Mouse (Mus musculus): ENCODE measurements around the gene Cnksr3.

The Cnksr3 gene

DNA sequence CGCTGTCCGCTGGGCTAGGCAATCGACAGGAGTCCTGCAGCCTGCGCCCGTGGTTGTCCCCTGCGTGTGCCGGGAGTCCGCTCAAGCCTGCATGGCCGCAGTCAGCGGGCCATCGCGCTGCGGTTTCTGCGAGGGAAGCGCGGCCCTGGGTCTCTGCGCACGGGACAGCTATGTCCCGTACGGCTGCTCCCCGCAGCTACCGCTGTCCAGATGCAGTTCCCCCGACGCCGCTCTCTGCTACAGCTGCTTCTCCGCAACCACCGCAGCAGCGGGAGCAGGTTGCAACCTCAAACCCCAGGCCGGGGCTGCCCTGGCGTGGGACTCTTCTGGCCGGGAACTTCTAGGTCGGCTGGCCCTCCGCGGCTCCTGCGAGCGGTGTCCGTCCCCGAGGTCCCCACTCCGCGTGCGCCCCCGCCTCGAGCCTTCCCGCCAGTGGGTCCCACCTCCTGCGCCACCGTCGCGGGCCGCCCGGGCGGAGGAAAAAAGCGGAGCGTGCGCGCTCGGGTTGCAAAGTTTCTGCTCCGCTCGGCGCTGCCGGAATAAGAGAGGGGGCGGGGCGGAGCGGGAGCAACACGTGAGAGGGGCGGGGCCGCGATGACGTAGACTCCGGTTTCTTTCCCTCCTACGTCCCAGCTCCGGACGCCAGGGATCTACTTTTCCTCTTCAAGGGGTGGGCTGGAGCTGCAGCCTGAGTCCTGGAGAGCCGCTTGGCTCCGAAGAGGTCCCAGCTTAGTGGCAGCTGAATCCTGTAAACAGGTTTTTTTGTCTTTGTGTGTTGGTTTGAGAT is at the start of gene Cnksr3:
Gene Cnksr3 (minus strand): TSS at position 542 of the 787 bp plus-strand sequence.
- in situ Hi-C loops (cut with MboI, MseI): loop anchor here (5.0 to 10.0 kb wide), 4 partner anchors 225 to 1293 kb away; partner anchors contain the start of gene Lrp11 (in 1 of the 2)

DNA sequence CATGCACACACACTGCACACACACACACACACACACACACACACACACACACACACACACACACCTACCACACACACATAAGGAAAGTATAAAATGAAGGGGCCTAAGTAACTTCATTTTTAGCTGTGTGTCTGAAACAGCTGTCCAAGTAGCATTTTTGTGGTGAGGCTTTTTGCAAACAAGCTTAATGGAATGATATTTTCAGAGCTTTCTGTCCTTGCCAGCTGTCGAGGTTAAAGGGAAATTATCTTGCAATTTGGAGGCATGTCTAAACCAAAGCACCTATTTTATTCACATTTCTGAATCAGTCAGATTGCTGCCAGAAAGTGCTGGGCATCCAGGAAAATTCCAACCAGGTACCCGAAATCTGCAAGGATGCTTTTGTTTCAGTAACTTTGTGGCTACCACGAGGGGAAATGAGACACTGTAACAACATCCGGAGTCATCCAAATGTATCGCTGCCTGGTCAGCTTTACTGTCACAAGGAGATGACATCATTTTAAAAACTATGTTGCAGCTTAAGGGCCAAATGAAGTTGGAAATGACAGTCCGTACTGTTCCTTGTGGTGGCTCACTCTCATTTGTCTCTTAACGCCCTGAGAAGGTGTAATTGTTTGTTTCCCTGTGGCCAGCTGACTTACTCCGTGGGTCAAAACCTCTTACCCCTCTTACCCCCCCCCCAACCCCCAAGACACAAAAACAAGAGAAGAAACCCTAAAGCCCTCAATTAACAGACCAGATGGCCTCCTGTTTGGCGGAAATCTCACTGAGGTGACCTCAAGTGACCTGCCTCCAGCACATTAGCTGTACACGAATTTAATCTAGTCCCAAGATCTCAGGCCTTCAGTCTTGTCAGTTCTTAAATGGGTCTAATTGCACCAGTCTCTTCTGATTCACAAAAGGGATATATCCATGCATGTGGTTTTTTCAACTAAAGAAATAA is 48.4 kb upstream of the Cnksr3 start:
- in situ Hi-C loops (cut with MboI, MseI): no loop called here

DNA sequence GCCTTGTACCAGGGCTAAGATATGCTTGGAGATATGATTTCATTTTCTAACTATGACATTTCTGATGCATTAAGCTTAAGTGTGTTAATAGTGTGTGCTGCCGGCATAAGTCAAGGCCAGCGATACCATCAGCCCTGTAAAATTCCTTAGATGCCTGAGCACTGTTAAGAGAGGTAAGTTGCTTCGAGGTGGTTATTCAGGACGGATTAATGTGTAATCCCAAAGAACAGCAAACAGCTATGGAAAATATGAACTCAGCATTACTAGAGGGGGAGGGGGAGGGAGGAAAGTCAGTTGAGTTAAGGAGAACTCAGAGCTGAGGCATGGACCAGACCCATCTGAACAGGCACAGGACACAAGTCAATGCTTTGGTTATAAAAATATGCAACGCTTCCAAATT is 46.6 kb upstream of the Cnksr3 start:
- in situ Hi-C loops (cut with MboI, MseI): no loop called here

DNA sequence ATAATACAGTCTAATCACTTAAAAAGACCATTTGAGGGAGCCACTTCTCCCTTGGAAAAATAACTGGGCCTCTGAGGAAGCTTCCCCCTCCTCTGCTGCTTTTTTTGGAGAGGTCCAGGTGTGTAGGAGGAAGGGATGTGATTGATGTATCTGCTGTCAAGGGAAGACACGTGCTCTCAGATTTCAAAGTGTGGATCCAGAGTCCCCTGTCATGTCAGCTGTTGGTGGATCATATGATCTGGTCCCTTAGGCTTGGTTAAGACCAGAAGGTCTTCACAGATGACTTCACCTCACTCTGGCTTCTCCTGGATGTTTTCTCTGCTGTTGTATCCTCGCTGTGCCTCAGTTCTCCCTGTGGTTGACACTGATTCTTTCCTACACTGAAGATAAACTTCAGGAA is 38.4 kb upstream of the Cnksr3 start:
- in situ Hi-C loops (cut with MboI, MseI): no loop called here

DNA sequence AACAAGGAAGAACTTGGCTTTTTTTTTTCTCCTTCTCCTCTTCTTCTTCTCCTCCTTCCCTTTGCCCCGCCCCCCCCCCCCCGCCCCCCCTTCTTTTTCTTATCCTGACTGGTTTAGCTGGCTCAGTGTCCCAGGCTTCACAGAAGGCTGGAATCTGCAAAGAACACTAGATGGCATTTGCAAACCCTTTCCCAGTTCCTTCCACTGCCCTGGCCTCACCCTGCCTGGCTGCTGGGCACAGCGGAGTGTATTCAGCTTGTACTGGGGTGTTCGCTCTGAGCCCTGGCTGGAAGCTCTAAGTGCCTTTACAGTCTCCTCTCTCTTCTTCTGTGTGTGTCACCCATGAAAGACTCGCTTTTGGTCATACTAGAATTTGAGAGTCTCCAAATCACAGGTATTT is 22.6 kb upstream of the Cnksr3 start:
- in situ Hi-C loops (cut with MboI, MseI): no loop called here

DNA sequence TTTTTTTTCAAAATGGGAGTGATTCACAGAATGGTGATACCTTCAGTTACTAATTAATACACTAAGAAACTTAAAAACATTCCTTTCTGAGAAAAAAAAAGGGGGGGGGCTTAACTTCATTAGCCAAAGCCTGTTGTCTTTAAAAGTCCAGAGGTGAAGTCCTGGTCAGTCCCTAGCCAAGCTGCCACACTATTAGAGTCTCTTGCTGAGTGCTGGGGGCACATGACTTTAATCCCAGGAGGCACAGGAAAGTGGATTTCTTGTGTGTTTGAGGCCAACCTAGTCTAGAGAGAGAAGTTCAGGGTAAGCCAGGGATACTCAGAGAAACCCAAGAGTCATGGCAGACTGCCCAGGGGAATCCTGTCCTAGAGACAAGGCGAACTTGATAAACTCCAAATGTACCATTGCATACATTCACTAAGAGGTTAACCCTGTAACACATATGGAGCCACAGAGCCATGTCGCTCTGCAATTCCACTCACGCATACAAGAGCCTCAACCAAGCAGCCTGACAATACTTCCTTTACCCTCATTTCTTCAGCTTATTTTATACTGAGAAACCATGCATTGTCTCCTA is 5.6 kb upstream of the Cnksr3 start:
- in situ Hi-C loops (cut with MboI, MseI): loop anchor here (10.0 kb wide), 2 partner anchors 233 to 1287 kb away; no protein-coding TSS in a partner anchor

DNA sequence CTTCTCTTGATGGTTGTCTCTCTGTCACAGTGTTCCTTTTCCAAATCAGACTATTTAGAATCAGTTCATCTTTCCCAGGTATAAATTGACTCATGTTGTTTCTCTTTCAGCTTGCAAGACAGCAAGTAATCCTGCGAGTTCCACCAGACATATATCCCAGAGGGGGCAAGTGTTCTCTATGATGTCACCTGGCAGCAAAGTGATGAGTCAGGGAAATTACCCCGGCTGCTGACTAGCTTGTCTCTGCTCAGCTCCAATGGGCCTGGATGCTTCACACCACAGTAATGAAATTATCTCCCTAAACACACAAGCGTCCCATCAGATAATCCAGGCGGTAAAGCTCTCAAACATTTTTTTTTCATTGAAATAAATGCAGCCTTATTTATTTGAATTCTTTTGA is 2.7 kb upstream of the Cnksr3 start:
- in situ Hi-C loops (cut with MboI, MseI): loop anchor here (5.0 to 10.0 kb wide), 4 partner anchors 227 to 1290 kb away; partner anchors contain the start of gene Lrp11 (in 1 of the 2)

DNA sequence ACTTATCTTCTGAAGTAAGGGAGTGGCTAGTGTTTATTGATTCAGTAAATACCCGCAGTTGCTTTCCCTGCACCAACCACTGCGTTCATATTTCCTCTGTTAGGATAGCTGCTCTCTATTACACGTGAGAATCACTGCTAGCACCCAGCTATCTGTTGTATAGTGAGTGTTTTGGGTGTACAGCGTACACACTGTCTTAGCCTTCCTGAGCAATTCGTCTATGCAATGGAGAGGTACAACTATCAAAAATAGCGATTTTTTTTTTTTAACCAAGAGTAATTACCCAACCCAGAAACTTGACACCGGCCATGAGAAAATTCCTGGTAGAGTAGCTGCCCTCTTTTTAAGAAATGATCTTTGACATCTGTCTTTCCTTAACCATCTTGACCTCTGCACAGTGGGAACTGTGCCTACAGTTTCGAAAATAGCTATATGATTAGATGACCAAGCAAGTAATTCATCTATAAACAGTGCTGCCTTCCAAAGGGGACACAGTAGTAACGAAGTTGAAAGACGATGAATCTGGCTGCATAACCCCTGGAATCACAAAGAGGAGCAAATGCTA is 1.1 kb upstream of the Cnksr3 start:
- in situ Hi-C loops (cut with MboI, MseI): loop anchor here (5.0 to 10.0 kb wide), 4 partner anchors 226 to 1292 kb away; partner anchors contain the start of gene Lrp11 (in 1 of the 2)

DNA sequence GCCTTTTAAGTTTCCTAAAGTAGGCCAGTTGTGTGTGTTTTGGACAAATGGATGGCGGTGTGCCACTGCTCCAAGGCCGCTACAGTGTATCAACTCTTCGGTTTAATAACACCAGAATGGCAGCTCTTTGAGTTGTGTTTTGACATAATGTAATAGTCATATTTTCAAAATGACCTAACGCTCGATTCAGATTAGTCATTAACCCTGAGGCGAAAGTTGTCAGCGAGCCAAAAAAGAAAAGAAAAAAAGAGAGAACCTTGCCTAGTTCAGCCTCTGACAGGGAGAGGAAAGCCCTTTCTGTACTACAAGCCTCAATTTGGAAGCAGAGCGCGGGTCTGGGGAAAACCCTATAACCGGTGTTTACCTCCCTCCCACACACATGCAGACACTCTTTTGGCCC is 500 bp upstream of the Cnksr3 start:
- in situ Hi-C loops (cut with MboI, MseI): loop anchor here (5.0 to 10.0 kb wide), 4 partner anchors 225 to 1292 kb away; partner anchors contain the start of gene Lrp11 (in 1 of the 2)

DNA sequence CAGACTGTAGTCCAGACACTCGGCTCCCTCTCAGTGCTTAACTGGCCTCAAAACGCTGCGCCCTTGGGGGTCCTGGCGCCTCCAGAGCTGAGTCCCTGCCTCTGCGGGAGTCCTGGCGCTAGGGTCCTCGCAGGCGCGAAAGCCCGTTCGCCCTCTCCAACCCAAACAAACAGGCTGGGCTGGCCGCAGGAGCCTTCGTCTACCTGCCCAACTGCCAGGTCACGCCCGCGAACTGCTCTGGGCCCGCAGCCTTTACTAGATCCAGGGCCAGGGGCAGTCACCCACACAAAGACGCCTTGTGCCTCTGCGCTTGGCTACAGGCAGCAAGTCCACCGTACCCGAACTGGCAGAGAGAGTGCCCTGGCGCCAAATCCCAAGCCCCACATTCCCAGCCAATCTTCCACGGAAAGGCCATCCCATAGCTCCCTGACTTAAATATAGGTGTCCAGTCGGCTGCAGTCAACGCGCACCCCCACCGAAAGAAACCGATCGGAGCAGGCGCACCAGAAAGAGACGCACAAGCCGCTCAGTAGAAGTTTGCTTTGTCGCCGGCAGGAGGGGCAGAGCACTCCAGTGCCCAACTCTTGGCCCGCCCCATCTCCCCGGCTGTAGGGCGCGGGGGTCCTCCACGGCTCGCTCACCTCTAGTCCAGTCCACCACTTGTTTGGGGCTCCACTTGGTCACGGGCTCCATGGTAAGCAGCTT is 894 bp downstream of the Cnksr3 start:
- in situ Hi-C loops (cut with MboI, MseI): loop anchor here (5.0 to 10.0 kb wide), 4 partner anchors 224 to 1294 kb away; partner anchors contain the start of gene Lrp11 (in 1 of the 2)

DNA sequence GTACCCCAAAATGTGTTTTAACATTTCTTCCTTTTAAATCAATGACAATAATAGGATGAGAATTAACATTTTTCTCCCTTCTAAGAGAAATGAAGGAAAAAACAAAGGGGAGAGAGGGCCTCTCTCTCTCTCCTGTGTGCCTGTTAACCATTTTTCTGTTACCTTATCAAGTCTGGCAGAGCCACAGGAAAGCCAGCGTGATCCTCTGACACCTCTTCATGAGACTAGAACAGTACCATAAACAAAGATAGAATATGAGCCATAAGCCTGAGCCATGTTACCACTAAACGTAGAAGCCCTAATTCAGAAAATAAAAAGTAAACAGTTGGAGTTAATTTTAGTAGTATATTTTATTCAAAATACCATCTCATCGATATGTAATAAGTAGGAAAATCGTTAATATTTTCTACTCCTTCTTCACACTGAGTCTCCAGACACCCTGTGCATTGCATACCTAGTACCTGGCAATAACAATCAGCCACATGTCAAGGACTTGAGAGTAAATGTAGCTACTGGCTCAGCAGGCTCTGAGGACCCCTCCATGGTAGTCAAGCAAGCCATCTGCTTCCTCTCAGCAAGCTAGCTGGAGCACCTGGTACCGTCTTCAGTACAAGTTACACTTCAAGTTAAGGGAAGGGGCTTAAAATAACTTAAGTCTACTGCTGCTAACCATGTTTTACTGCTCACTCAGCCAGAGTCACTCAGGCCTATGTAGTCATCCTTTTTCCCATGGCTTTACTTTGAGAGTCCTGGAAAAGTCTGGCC is 2.2 kb downstream of the Cnksr3 start:
- in situ Hi-C loops (cut with MboI, MseI): loop anchor here (5.0 to 10.0 kb wide), 4 partner anchors 223 to 1295 kb away; partner anchors contain the start of gene Lrp11 (in 1 of the 2)

DNA sequence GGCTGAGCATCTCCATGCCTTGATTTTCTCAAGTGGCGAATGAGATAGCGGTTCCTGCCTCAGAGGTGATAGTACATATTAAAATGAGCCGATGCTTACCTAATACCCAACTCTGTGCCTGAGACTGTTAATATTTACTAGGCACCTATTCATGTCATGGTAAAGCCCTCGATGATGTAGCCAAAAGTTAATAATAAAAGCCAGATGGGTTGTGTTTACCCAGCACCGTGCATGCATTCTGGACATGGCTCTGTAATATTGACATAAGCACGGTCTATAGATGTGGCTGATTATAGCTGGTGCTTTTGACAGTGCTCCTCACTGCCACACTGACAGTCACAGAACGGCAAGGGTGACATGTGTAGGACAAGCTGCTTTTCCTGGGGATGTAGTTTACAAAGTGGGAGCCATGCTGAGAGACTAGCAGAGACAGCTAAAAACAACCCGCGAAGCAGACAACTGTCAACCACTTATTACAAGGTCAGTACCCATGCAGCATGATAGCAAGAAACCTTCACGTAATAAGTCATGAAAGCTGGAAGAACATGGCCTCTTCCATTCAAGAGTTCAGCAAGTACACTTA is 3.1 kb downstream of the Cnksr3 start:
- in situ Hi-C loops (cut with MboI, MseI): no loop called here

DNA sequence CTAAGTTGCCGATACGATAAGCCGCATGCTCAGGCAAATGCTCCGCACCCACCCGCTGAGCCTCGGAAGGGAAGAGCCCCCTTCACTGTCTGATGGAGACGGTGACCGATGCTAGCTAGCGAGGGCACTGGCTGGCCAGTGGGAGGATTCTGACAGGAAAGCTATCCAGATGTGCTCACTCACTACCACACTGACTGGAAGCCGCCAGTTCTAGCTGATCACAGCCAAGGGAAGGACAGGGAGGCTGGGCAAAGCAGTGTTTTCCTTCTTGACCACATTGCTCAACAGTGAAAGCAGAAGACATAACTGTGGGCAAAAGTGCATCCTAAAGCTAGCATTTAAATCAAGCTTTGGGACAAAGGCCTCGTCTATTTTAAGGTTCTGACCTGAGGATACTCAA is 4.7 kb downstream of the Cnksr3 start:
- in situ Hi-C loops (cut with MboI, MseI): no loop called here

DNA sequence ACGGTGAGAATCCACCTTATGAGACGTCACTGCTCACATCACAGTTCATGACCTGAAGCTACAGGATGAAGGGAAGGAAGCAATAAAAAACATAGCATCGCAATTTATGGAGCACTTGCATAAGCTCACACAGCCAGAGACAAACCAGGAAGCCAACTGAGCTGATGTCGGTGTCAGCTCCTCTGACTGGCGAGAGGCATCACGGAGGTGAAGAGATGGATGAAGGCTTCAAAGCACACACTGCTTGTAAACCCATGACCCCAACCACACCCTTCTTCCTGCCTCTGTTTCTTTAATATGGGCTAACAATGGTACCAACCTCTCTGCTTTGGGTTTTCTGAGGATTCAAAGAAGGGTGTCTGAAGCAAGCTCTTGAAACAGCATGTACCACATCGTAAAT is 5.5 kb downstream of the Cnksr3 start:
- in situ Hi-C loops (cut with MboI, MseI): no loop called here

DNA sequence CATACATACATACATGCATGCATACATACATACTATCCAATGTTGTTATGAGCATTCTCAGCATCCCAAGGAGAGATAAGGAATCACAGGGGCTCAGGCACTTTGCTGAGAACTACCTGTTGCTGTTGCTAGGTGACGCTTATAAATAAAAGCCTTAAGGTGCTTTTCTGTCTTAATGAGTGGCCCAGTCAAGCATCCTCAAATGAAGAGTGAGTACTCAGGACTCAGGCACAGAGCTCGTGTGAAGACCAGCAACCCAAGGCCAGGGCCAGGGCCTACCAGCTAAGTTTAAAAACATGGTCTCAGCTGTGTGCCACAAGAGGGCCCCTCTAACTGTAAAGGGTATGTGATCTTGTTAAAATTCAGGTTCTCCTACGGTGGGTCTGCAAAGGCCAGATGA is 6.5 kb downstream of the Cnksr3 start:
- in situ Hi-C loops (cut with MboI, MseI): no loop called here

DNA sequence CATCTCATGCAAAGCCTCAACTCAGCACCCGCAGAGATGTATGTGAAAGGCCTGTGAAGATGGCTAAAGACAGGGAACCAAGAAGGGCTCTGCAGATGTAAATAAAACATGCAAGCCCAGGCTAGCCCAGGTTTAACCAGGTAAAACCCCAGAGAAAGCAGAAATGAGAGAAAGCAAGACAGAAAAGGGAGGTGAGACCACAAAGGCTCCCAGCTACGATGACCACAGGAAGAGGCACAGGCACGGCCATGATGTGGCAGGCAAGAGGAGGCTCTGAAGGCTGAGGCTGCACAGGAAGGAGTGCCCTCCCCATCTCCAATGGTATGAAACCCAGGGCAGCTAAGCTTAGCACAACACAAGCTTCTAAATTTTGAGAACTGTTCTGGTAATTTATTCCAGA is 7.1 kb downstream of the Cnksr3 start:
- in situ Hi-C loops (cut with MboI, MseI): no loop called here

DNA sequence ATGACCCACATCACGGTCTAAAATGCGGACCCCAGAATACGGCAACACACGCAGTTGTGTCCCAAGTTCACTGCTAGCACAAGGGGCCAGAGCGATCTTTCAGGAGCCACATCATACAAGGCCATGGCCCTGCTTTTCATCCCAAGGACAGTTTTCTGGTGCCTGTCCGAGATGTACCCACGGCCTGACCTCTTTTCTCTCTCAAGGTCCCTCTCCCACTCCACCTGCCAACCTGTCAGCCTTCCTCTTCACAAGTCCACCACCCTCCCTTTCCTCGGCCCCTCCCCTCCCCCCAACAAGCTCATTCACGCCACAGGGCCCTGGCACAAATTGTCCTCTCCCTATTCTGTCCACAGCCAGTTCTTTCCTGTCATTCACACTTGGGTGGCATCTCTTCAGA is 9.5 kb downstream of the Cnksr3 start:
- in situ Hi-C loops (cut with MboI, MseI): no loop called here

DNA sequence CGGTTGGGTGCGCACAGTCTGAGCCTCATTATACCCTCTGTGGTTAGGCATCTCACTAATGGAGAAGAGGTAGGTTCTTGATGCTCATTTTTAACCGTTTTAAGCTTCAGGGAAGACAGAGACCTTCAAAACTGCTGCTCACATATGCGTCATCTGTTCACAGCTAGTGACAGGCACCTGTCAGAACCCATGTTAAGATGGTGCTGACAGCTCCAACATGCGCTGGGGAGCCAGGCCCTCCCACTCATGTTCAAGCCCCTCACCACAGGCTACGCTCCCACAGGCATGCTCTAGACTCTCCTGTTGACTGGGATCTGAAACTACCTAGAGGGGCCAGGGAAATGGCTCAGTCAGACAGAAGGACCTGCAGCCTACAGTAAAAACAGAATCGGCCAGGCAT is 11.4 kb downstream of the Cnksr3 start:
- in situ Hi-C loops (cut with MboI, MseI): no loop called here

DNA sequence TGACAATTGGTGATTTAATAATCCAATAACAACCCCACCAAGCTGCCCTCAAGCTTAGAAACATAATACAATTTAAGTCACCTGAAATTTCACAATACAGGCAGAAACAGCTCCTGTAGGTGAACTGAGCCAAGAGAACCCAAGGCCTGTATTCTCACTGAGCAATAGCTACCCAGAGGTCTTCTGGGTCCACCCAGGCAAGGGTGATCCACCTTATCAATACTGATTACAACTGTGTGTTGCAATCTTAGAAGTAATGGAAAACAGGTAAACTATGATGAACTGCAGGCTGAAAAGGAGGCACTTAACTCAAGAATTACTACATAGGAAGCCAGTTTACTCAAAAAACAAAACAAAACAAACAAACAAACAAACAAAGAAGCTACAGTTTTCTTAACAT is 13.8 kb downstream of the Cnksr3 start:
- in situ Hi-C loops (cut with MboI, MseI): no loop called here
